Mouse (Mus musculus) embryo, embryonic 10 days (tissue): Measurements from ENCODE around the gene Arl8a.

ENCODE experiments used
- DNase-seq: peaks from one replicate; pipeline ENCODE4 v3.0.0-alpha.2; 2015; ENCODE audit warnings: low spot score

Arl8a gene

GRCm38 (mm10) chr1:135133678-135134435, 12.8 kb upstream of the Arl8a start:
- DNase-seq = no peak

- DNase-seq = no peak
These were observed 11.4 kb upstream of the Arl8a start for GRCm38 (mm10) chr1:135135111-135135787.

DNA sequence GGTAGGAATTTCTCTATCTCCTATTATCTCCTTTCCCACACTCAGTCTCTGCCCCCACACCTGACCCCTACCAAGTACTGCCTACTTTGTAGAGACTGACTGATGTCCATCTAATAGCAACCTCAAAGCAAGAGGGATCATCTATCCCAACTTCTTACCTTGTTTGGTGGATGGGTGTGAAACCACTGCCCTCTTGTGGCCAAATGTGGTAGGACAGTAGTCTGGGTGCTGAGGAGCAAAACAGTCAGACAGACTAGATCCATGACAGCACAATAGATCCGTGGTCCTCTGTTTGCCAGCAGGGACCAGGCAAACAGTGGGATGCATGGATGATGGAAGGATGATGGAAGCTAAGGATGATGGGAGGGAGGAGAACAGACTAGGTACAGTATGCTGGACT, 10.1 kb upstream of the Arl8a start:
- DNase-seq = peak; percentile 83

DNA sequence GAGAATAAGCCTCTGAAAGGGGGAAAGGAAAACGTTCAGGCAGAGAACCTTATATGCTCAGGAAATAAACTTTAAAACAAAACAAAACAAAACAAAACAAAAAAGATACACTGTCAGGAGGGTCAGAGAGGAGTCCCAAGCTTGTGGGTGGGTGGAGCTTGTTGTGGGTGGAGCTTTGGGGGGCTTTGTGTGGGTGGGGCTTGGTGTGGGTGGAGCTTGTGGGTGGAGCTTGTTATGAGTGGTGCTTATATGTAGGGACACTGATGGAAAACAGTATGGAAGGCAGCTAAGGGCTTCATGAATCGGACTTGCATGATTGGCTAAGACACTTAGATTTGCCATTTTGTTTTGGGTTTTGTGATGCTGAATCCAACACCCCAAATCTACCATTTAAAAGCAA, 6.7 kb upstream of the Arl8a start:
- no peak for DNase-seq

GRCm38 (mm10) chr1:135142452-135142851, 4.2 kb upstream of the Arl8a start:
- DNase-seq = no peak

GRCm38 (mm10) chr1:135143940-135144339, 2.7 kb upstream of the Arl8a start:
- DNase-seq = no peak

DNA sequence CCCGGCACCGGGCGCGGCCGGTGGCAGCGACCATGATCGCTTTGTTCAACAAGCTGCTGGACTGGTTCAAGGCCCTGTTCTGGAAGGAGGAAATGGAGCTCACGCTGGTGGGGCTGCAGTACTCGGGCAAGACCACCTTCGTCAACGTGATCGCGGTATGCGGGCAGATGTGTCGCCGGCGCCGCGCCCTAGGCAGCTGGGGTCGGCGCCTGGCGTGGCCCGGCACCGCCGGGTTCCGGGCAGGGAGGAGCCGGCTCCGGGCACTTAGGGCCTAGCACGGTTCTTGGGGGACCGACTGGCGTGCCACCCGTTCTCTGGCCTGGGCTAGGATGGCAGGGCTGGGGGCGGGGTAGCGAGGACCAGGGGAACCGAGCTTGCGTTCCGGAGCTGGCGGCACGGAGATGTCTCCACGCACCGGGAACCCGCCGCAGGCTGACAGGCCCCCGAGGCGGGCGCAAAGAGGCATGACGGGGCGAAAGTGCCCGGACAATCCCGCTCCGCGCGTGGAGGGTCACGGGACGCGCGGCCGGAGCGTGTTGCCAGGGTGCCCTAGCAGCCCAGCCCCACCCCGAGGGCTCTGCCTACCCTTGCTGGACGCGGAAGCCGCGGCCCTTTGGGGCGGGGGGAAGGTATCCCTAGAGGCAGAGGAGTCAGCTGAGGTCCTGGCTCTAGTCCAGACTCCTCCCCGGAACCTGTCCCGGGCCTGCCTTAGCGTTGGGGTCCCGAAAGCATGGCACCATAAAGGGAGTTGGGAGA, 500 bp downstream of the Arl8a start:
- peak; percentile 59 for DNase-seq

- DNase-seq = no peak
These were observed 1.1 kb downstream of the Arl8a start for GRCm38 (mm10) chr1:135147702-135148058.

DNA sequence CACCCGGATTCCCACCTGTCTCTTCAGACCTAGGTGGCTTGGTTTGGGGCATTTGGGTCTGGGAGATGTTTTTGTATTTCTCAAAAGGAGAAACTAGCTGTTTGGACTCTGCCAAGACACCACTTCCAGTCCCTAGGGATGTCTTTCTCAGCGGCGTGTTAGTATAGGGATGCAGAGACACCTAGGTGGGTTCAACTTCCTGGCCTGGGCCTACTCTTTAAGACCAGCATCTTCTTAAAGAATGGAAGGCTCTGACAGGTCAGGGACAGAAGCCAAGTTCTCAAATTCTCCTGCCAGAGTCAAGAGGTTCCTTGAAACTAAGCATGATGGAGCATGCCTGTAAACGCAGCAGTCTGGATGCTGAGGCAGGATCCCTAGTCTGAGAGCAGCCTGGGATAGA, 1.9 kb downstream of the Arl8a start:
- DNase-seq = no peak

DNA sequence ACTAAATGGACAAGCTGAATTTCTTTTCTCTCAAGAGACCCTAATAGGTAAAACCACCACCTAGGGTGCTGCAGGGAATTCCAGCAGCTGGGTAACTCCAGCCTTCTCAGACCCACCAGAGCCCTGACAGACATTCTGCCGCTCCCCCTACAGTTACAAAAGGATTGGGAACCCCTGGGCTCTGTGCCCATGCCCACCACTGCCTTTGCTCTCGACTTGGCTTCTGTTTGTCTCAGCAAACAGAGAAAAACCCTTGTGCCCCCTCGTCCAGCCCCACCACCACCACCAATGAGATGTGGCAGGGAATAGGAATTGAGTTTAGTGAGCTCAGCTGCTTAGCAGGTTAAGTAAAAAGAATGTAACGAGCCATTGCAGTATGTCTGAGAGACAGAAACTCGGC, 2.4 kb downstream of the Arl8a start:
- DNase-seq = no peak

DNA sequence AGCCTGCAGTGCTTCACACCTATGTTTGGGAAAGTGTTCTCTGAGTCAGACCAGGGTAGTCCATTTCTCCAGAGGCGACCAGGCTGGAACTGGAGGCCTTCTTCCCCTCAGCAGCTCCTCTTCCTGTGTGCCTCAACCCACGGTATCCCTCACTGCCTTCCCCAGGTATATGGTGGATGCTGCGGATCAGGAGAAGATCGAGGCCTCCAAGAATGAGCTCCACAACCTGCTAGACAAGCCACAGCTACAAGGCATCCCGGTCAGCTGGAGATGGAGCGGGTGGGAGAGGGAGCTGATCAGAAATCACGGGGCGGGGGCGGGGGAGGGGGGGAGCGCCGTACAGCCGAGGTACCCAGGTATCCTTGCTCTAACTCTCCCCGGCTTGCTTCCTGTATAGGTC, 7.4 kb downstream of the Arl8a start:
- no peak for DNase-seq

GRCm38 (mm10) chr1:135154411-135154959, 7.9 kb downstream of the Arl8a start:
- DNase-seq = peak; percentile 92

DNA sequence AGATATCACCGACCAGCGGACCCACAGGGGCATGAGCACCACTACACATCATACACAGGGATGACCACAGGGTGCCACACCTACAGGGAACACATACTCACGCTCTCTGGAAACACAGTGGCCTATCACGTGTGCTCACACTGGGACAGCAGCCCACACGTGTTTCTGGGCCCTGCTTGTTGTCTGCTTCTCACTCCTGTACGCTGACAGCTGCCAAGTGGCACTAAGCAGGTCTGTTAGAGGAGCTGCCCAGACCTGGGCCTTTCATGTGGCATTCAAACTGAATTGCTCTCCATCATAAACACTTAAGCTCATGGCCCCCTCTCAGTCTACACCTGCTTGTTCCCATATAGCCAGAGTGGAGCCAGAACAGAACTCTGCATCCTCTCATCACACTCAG, 9.7 kb downstream of the Arl8a start:
- no peak for DNase-seq

- no peak for DNase-seq
These were observed 12.0 kb downstream of the Arl8a start for GRCm38 (mm10) chr1:135158633-135159032.

DNA sequence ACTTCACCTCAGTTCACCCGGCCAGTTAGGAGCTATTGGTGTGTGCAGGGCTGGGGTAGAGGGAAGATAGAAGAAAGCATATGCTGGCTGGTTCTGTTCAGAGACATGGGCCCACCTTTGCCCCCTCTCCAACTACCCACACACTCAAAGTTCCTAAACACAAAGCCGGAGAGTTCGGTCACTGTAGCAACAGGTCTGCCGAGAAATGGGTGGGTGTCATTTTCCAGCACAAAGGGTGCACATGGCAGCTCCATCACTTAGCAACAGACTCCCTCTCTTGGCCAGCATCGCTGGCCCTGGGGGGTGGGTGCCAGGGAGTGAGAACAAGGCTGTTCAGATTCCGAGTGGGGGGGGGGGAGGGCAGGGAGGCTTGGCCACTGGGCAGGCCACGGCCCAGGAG, 12.4 kb downstream of the Arl8a start:
- DNase-seq = no peak

- no peak for DNase-seq
These were observed 13.0 kb downstream of the Arl8a start for GRCm38 (mm10) chr1:135159556-135160123.

DNA sequence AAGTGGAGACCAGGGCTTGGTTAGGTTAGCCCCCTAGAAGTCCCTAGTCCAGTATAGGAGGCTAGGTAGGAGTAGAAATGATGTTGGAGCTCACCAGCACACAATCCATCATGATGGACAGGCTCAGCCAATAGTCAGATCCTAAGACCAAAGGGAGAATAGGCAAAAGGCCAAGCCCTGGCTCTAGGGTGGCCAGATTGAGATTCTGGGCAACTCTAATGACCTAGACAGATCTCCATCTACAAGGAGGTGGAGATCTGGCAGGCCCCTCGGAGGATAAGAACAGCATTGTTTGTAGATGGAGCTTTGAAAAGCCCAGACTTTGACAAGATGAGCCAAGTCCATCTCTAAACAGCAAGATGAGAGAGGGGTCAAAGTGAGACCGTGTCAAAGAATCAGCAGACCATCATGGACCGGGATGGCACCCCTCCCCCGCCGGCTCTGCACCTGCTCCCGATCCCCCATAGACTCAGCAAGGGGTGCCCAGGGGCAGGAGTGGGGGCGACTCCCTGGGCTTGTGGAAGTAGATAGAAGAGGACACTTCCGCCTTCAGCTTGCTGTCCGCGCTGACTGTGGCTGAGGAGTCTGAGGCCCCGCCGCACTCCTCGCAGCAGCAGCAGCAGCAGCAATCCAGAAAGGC, 13.9 kb downstream of the Arl8a start:
- no peak for DNase-seq

DNA sequence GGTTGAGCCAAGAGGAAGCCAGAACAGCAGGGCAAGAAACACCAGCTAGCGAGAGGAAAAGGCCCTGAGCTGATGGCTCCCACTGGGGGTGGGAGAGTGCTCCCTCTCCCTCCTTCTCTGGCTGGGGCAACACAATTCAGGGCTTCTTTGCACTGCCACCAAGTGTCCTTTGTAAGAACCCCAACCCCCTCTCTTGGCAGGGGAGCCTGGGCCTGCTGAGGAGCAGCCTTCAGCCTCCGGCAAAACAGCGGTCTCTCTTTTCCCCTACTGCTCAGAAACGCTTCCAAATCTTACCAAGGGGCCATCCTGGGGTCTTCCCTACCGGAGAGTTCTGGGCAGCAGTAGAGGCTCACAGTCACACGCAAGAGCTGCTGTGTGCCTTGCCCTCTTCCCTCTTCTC, 16.1 kb downstream of the Arl8a start:
- no peak for DNase-seq

DNA sequence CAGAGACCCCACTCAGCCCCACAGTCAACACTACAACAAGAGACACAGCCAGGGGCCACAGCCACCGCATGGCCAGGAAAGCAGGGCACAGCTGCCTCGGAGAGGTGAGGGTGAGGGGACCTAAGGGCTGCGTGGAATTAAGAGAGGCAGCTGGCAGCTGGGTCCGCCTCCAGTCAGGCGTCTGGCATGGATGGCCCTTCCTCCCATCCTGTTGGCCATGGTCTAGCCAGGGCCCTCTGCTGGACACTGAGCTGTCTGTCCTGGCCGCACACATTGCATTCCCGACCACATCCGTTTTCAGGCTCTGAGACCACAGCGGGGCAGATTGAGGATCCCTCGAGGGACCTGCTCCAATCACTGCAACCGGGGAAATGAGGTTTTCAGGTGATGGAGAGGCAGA, 20.8 kb downstream of the Arl8a start, which contains the start of gene Gpr37l1:
Gene Gpr37l1 (minus strand): TSS at position 247 of the 400 bp plus-strand sequence.
- DNase-seq = no peak

- no peak for DNase-seq
These were observed 22.0 kb downstream of the Arl8a start for GRCm38 (mm10) chr1:135168453-135169200.

- no peak for DNase-seq
These were observed 23.1 kb downstream of the Arl8a start for GRCm38 (mm10) chr1:135169556-135170224.
